Mouse (Mus musculus): ENCODE results near the gene Lpgat1.

Lpgat1 gene

GRCm38 (mm10) chr1:191736425-191736824 is 18.8 kb downstream of the Lpgat1 start:
- DNase-seq = no peak

- no peak for DNase-seq
Observed at GRCm38 (mm10) chr1:191737871-191738270, 20.2 kb downstream of the Lpgat1 start.

- no peak for DNase-seq
Observed at GRCm38 (mm10) chr1:191738726-191739125, 21.1 kb downstream of the Lpgat1 start.

GRCm38 (mm10) chr1:191740587-191741361 is 23.1 kb downstream of the Lpgat1 start:
- DNase-seq = no peak

GRCm38 (mm10) chr1:191741635-191742034 is 24.0 kb downstream of the Lpgat1 start:
- peak; percentile 23 for DNase-seq

- no peak for DNase-seq
Observed at GRCm38 (mm10) chr1:191748431-191748830, 30.8 kb downstream of the Lpgat1 start.

- DNase-seq = no peak
Observed at GRCm38 (mm10) chr1:191756520-191757199, 39.0 kb downstream of the Lpgat1 start.

GRCm38 (mm10) chr1:191774106-191774505 is 56.5 kb downstream of the Lpgat1 start:
- DNase-seq = peak; percentile 38

GRCm38 (mm10) chr1:191775116-191775515 is 57.5 kb downstream of the Lpgat1 start:
- DNase-seq = no peak

- DNase-seq = no peak
Observed at GRCm38 (mm10) chr1:191777521-191777920, 59.9 kb downstream of the Lpgat1 start.

- DNase-seq = no peak
Observed at GRCm38 (mm10) chr1:191780470-191780869, 62.8 kb downstream of the Lpgat1 start.

GRCm38 (mm10) chr1:191785108-191785507 is 67.5 kb downstream of the Lpgat1 start:
- DNase-seq = no peak

GRCm38 (mm10) chr1:191786255-191786654 is 68.6 kb downstream of the Lpgat1 start:
- DNase-seq = no peak

- DNase-seq = no peak
Observed at GRCm38 (mm10) chr1:191787379-191787778, 69.7 kb downstream of the Lpgat1 start.

GRCm38 (mm10) chr1:191792991-191793390 is 75.4 kb downstream of the Lpgat1 start:
- DNase-seq = peak; percentile 47

- peak; percentile 54 for DNase-seq
Observed at GRCm38 (mm10) chr1:191793888-191794532, 76.4 kb downstream of the Lpgat1 start.

- no peak for DNase-seq
Observed at GRCm38 (mm10) chr1:191796238-191796896, 78.7 kb downstream of the Lpgat1 start.

GRCm38 (mm10) chr1:191802093-191802819 is 84.6 kb downstream of the Lpgat1 start:
- no peak for DNase-seq

- DNase-seq = no peak
Observed at GRCm38 (mm10) chr1:191802820-191803655, 85.4 kb downstream of the Lpgat1 start.

GRCm38 (mm10) chr1:191804747-191805146 is 87.1 kb downstream of the Lpgat1 start:
- no peak for DNase-seq

GRCm38 (mm10) chr1:191805788-191806187 is 88.2 kb downstream of the Lpgat1 start:
- no peak for DNase-seq

- DNase-seq = no peak
Observed at GRCm38 (mm10) chr1:191806740-191807139, 89.1 kb downstream of the Lpgat1 start.

Measured in kidney, postnatal 10 days (tissue).